Mouse (Mus musculus): ENCODE data around the gene Zfp53. TPM values are rescaled to one million over a fixed set of nuclear protein-coding genes. Genes with fewer than 3 reads are reported as not detected.

Gene Zfp53
- polyA plus RNA-seq, 1 experiment from 2014 or later: 11.2 TPM

DNA sequence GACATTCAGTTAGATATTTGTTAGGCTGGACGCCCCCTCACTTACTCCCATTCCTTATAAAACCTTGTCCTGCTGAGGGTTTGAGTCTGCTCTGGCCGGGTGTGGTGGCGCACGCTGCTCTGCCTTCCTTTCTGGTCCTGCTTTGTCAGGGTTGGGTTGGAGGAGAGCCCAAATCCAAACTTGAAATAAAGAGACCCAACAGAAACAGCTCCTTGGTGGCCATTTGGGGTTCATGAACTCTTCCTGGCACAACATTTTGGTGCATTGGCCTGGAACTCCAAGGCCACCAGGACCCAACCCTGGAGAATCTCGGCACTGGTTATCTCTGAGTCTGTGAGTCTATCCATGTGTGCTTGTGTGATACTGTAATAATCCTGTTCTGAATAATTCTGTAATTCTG is 42.8 kb downstream of the Zfp53 start:
- Histone ChIP-seq H3K4me3 (replicated peaks) (peak overlapping the region; percentile 79), H3K27ac (peak overlapping the region; percentile 97), H3K27me3 (no peaks in the 10 kb centered on the region), H3K4me1 (peaks cover 30% of the 10 kb centered on the region), H3K9me3 (replicated peaks) (no peaks in the 10 kb centered on the region), H3K4me2 (peak overlapping the region; percentile 74), H3K36me3 (no peaks in the 10 kb centered on the region), H3K9ac (peak overlapping the region; percentile 91; the same call in 1 of the 2 replicates)
- 63% methylated on average over 5 of the region's 5 CpGs for WGBS
- ATAC-seq (replicated peaks; ENCODE audit: low FRiP score): peak; percentile 3

DNA sequence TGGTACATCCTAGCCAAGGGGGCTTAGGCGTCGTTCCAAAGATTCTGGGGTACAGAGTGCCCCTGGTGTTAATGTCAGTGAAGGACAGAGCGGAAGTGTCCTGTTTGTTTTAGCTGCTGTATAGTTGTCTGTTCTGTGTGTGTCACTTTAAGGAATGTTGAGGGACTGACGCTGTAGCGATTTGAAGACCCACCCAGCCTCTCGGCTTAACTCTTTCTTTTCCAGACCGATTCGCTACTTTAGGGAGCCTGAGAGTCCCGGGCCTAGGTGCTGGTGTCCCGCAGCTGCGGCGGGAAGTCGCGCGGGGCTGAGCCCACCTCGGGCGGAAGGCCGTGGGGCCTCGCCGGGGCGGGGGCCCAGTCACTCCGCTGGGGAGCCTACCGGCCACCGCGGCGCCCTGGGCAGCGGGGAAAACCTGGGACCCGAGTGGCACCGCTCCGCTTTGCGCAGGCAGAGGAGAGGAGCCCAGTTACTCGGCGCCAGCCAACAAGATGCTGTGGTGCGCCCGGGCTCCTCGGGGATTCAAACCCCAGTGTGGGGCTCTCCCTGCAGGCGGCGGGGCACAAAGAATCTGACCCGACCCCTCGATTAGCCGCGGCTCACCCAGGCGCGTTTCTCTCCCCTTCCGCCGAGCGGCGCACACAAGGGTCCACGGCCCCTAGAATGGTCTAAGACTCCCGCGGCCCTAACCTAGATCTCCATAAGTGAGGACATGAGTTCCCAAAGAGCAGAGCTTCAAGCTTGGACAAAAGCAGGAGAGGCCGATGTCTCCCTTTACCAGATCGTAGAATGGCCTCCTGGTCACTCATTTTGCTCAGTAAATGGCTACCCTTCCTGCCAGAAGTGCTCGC is 43.5 kb downstream of the Zfp53 start:
- ATAC-seq (replicated peaks; ENCODE audit: low FRiP score): peak; percentile 89
- Histone ChIP-seq H3K9me3 (replicated peaks) (no peaks in the 10 kb centered on the region), H3K4me1 (peaks cover 30% of the 10 kb centered on the region), H3K27me3 (no peaks in the 10 kb centered on the region), H3K4me2 (peak overlapping the region; percentile 74), H3K36me3 (no peaks in the 10 kb centered on the region), H3K9ac (peak overlapping the region; percentile 91), H3K4me3 (replicated peaks) (peak overlapping the region; percentile 79), H3K27ac (peak overlapping the region; percentile 97)
- WGBS: under 1% methylated on average over 54 of the region's 54 CpGs

DNA sequence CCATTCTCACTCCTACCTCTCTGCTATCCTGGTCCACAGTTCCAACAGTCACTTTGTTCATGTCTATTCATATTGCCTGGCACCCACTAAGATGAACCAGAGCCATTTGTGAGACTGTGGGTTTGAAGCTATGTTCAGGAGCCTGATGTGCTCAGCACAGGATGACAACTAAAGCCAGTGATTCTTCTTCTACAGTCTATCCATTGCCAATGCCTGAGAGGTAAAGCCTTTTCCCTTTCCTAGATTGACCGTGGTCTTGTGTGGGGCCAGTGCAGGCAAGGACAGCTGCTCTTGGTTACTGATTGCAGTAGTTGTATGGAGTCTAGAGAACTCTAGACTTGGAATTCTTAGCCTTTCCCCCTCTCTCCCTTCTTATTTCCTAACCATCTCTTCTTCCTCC is 45.2 kb downstream of the Zfp53 start:
- no peaks in the 10 kb centered on the region for H3K36me3 ChIP-seq
- WGBS: 87% methylated on average over 1 of the region's 1 CpGs
- H3K4me3 ChIP-seq (replicated peaks): no peak overlapping the region
- peaks cover 30% of the 10 kb centered on the region for H3K4me1 ChIP-seq
- peak overlapping the region; percentile 74; the same call in 1 of the 2 replicates for H3K27ac ChIP-seq
- no peak for ATAC-seq (replicated peaks; ENCODE audit: low FRiP score)
- H3K4me2 ChIP-seq: peak overlapping the region; percentile 5; the same call in 1 of the 2 replicates
- H3K9ac ChIP-seq: no peak overlapping the region
- H3K9me3 ChIP-seq (replicated peaks): no peaks in the 10 kb centered on the region
- no peaks in the 10 kb centered on the region for H3K27me3 ChIP-seq

DNA sequence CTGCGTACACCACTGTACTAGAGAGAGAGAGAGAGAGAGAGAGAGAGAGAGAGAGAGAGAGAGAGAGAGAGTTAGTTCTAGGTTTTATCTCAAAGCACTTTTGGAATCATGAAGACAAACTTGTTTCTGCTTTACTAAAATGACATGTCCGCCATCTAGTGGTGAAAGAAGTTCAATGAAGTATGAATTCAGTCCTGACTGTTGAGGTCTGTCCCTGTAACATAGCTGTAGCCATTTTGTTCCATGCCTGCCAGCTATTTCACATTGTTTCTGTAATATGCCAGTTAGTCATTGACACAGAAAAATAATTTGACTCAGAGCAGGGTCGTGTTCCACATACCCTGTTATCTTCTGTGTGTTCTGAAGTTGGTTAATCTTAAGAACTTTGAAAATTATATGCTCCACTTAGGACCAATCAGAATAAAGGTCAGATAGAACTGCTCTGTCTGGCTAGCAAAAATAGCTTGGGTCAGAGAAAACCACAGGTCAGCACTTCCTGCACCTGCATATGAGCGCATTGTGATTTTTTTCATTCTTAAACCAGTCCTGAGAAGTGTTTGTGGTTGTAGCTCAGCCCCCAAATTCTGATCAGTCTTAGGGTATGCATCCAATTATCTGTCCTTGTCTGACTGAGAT is 45.8 kb downstream of the Zfp53 start:
- 0 out of 2 replicates have a peak, but pooled peaks have one; percentile 17 for ATAC-seq (replicated peaks; ENCODE audit: low FRiP score)
- no peaks in the 10 kb centered on the region for H3K36me3 ChIP-seq
- H3K4me2 ChIP-seq: peak overlapping the region; percentile 79
- no peak overlapping the region for H3K4me3 ChIP-seq (replicated peaks)
- H3K9me3 ChIP-seq (replicated peaks): no peaks in the 10 kb centered on the region
- peak overlapping the region; percentile 74 for H3K27ac ChIP-seq
- no peak overlapping the region for H3K9ac ChIP-seq
- no peaks in the 10 kb centered on the region for H3K27me3 ChIP-seq
- 15% methylated on average over 4 of the region's 4 CpGs for WGBS
- H3K4me1 ChIP-seq: peaks cover 30% of the 10 kb centered on the region

DNA sequence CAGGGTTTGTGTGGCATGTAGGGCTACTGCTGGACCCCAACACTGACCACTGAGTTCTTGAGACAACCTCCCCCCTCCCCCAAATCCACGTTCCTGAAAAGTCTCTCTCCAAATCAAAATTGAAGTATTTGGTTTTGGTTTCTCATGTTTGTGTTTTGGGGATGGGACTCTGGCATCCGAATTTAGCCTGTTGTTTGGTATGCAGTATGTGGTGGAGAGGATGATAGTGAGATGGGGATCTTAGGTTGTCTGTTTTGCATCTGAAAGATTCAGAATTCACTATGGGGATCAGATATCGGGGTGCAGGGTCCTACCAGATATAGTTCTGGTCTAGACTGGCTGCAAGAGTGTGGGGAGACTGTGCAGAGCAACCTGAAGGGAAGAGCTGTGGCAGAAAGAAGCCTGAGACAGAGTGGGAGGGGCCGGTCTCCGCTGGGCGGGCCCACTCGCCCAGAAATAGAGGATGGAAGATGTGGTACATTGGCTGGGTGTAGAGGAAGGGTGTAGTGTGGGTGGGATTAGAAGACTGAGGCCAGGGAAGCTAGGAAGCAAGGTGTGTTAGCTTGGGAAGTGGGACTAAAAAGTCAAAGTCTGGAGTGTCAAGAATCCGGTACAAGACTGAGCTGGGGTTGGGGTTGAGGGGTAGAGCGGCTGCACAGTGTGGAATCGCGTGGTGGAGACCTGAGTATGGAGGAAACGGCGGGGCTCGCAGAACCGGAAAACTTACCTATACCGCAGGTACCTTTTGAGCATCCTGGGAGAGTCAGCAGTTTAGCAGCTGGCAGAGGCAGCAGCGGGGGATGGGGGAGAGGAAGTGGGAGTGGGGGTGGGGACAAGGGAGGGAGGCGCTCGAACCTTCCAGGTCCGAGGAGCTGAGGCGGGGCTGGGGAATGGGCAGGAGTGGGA is 46.6 kb downstream of the Zfp53 start, which contains the start of gene Zfp52:
Gene Zfp52 (plus strand): TSS at position 444 of the 906 bp plus-strand sequence.
- H3K36me3 ChIP-seq: no peaks in the 10 kb centered on the region
- no peaks in the 10 kb centered on the region for H3K27me3 ChIP-seq
- no peaks in the 10 kb centered on the region for H3K9me3 ChIP-seq (replicated peaks)
- peaks cover 30% of the 10 kb centered on the region for H3K4me1 ChIP-seq
- peak within 1 kb of the TSS; percentile 31 for H3K9ac ChIP-seq
- H3K27ac ChIP-seq: peak within 1 kb of the TSS; percentile 74
- 4% methylated on average over 21 of the region's 21 CpGs for WGBS
- peak within 1 kb of the TSS; percentile 53 for H3K4me3 ChIP-seq (replicated peaks)
- ATAC-seq (replicated peaks; ENCODE audit: low FRiP score): peak; percentile 83
- peak within 1 kb of the TSS; percentile 79 for H3K4me2 ChIP-seq

DNA sequence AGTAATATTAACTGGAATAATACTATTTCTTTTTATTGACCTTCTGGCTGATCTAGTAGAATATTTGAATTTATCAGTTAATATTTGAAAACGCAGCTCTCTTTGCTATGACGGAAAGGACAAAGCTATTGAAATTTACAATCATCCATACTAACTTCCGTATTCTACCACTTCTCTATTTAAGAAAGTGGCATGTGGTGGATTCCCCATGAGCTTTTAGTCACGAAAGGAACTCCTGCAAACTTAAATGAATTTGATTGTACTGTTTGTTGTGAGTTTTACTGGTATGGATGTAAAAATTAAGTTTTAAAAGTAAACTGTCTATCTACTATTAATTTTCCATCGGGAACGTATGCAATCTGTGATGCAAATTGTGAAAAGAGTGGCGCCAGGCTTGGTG is 47.3 kb downstream of the Zfp53 start:
- H3K36me3 ChIP-seq: no peaks in the 10 kb centered on the region
- no peak for ATAC-seq (replicated peaks; ENCODE audit: low FRiP score)
- peak overlapping the region; percentile 79 for H3K4me2 ChIP-seq
- 38% methylated on average over 7 of the region's 7 CpGs for WGBS
- no peak overlapping the region for H3K27ac ChIP-seq
- H3K9ac ChIP-seq: peak overlapping the region; percentile 31; the same call in 1 of the 2 replicates
- peaks cover 28% of the 10 kb centered on the region for H3K4me1 ChIP-seq
- peak overlapping the region; percentile 53 for H3K4me3 ChIP-seq (replicated peaks)
- no peaks in the 10 kb centered on the region for H3K9me3 ChIP-seq (replicated peaks)
- no peaks in the 10 kb centered on the region for H3K27me3 ChIP-seq

DNA sequence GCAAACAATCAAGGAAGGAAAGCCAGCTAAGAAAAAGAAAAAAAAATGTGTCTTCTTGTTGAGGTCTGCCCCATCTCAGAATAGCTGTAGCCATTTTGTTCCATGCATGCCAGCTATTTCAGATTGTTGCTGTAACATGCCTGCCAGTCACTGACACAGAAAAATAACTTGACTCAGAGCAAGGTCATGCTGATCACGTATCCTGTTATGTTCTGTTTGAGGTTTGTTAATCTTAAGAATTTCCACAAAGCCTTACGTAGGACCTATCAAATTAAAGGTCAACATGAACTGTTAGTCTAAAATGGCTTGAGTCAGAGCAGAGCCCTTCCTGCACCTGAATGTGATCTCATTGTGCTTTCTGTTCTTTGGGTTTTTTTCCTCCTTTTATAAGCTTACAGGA is 47.9 kb downstream of the Zfp53 start:
- Histone ChIP-seq H3K27ac (no peak overlapping the region), H3K9me3 (replicated peaks) (no peaks in the 10 kb centered on the region), H3K36me3 (no peaks in the 10 kb centered on the region), H3K4me1 (peaks cover 23% of the 10 kb centered on the region), H3K27me3 (no peaks in the 10 kb centered on the region), H3K4me2 (peak overlapping the region; percentile 79; the same call in 1 of the 2 replicates), H3K9ac (no peak overlapping the region), H3K4me3 (replicated peaks) (no peak overlapping the region)
- WGBS: 56% methylated on average over 2 of the region's 2 CpGs
- ATAC-seq (replicated peaks; ENCODE audit: low FRiP score): no peak

DNA sequence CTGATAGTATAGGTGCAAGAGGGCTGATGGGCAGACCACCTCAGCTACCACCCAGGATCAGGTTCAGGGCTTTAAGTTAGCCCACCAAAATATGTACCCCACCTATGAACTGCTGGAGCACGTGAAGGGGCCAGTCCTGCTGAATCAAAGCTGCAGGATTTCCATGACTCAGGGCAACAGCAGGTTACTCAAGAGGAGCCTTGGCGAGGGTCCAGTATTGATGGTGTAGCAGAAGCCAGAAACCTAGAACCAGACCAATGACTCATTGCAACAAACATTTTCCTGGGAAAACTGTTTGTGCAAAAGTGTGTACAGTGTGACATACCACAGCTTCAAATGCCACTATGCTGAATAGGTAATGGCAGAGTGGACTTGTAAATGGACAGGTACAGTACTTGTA is 69.0 kb downstream of the Zfp53 start:
- no peaks in the 10 kb centered on the region for H3K27me3 ChIP-seq
- no peak for ATAC-seq (replicated peaks; ENCODE audit: low FRiP score)
- no peak overlapping the region for H3K4me2 ChIP-seq
- H3K36me3 ChIP-seq: peaks cover 19% of the 10 kb centered on the region
- 88% methylated on average over 2 of the region's 2 CpGs for WGBS
- H3K9ac ChIP-seq: no peak overlapping the region
- no peak overlapping the region for H3K27ac ChIP-seq
- no peaks in the 10 kb centered on the region for H3K4me1 ChIP-seq
- H3K4me3 ChIP-seq (replicated peaks): no peak overlapping the region
- H3K9me3 ChIP-seq (replicated peaks): no peaks in the 10 kb centered on the region

Other genes starting within 250 kb of the Zfp53 start
- not detected in 2 replicates for gene Vmn1r235, start 232.6 kb upstream of the Zfp53 start, polyA plus RNA-seq (2015; fragmentation: Nextera tagmentation; extraction: Ambion mirVana)
- gene Vmn1r236, start 206.1 kb upstream of the Zfp53 start, polyA plus RNA-seq (2015; fragmentation: Nextera tagmentation; extraction: Ambion mirVana): not detected in 2 replicates
- not detected in 2 replicates for gene Vmn1r237, start 177.1 kb upstream of the Zfp53 start, polyA plus RNA-seq (2015; fragmentation: Nextera tagmentation; extraction: Ambion mirVana)
- gene Zfp677, start 105.2 kb upstream of the Zfp53 start, polyA plus RNA-seq (2015; fragmentation: Nextera tagmentation; extraction: Ambion mirVana): 3.4 and 3.6 TPM in 2 replicates
- gene Zfp54, start 65.8 kb upstream of the Zfp53 start, polyA plus RNA-seq (2015; fragmentation: Nextera tagmentation; extraction: Ambion mirVana): 5.0 and 5.6 TPM in 2 replicates
- 16.5 and 17.8 TPM in 2 replicates for gene Zfp51, start 38.6 kb upstream of the Zfp53 start, polyA plus RNA-seq (2015; fragmentation: Nextera tagmentation; extraction: Ambion mirVana)
- gene Zfp52, start 46.5 kb downstream of the Zfp53 start, polyA plus RNA-seq (2015; fragmentation: Nextera tagmentation; extraction: Ambion mirVana): 3.9 and 4.9 TPM in 2 replicates
- gene Zfp948, start 78.0 kb downstream of the Zfp53 start, polyA plus RNA-seq (2015; fragmentation: Nextera tagmentation; extraction: Ambion mirVana): 18.7 and 19.2 TPM in 2 replicates
- gene Zfp983, start 161.6 kb downstream of the Zfp53 start, polyA plus RNA-seq (2015; fragmentation: Nextera tagmentation; extraction: Ambion mirVana): 2.8 and 3.5 TPM in 2 replicates
- 2.7 and 5.4 TPM in 2 replicates for gene Gm10226, start 202.9 kb downstream of the Zfp53 start, polyA plus RNA-seq (2015; fragmentation: Nextera tagmentation; extraction: Ambion mirVana)
- gene Zfp760, start 218.7 kb downstream of the Zfp53 start, polyA plus RNA-seq (2015; fragmentation: Nextera tagmentation; extraction: Ambion mirVana): 12.8 and 14.8 TPM in 2 replicates
- 7.4 and 8.6 TPM in 2 replicates for gene Zfp229, start 241.8 kb downstream of the Zfp53 start, polyA plus RNA-seq (2015; fragmentation: Nextera tagmentation; extraction: Ambion mirVana)

Data from kidney, embryonic 15.5 days (tissue).